Mouse (Mus musculus) c-Kit-positive CD71-negative TER-119-negative erythroid progenitor cells, embryonic 14.5 days (primary cell): ENCODE measurements at regions not wholly inside any gene's neighbourhood (a gene's known extent, or its start where the extent isn't known, plus 50 kb on each side); places are given as distances from the start of the nearest gene placed in this dataset.
A peak's percentile ranks its signal among the peaks of the same experiment; 100 is the strongest.
"Not testable (repeated sequence)": the region's sequence is repeated elsewhere in the genome, so short reads cannot be mapped to it uniquely, and the experiment has no call there.

ENCODE experiments used
- DNase-seq: peaks from one replicate; pipeline ENCODE4 v3.0.0-alpha.2; 2013; ENCODE audit warnings: low read depth

DNA sequence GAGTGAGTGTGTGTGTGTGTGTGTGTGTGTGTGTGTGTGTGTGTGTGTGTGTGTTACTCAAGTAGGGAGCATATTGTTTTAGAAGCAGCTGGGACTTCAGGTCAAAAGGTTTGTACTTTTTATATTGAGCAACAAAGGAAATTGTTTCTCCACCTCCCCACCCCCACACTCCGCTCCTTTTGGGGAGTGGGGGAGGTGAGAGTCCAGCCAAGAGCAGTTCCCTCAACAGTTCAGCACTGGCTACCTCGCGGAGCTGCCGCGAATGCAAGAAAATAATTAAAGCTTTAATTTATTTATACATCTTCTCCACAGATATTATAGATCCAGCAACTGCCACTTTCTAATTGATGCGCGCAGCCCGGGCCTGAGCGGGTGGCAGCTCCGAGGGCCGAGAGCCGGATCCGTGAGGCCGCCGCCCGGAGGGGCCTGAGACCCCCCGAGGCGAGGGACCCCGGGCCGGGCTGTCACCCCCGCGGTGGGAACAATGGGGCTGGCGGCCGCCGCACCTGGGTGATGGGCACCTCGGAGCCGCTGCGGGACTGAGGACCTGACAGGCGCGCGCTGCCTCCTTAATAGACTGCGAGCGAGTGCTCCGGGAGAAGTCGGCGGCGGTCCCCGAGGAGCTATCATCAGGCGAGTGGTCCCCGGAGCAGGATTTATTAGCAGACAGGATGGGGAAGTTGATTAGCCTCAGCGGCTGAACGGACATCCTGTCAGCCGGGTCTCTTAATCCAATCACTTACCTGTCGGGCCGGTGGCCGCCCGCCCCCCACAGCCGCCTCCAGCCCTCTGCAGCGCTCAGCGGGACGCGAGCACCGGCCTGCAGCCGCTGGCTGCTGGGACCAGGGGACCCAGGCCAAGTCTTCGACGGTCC is 124.4 kb downstream of the Melk start:
- no peak for DNase-seq

GRCm38 (mm10) chr4:44434593-44434992 is 133.9 kb downstream of the Melk start:
- DNase-seq, result peak; percentile 22

- DNase-seq, result no peak
Observed at GRCm38 (mm10) chr4:44445511-44445910, 144.8 kb downstream of the Melk start.

- DNase-seq, result no peak
Observed at GRCm38 (mm10) chr4:44450881-44451532, 150.3 kb downstream of the Melk start.

- DNase-seq, result no peak
Observed at GRCm38 (mm10) chr4:44452043-44452618, 151.5 kb downstream of the Melk start.

DNA sequence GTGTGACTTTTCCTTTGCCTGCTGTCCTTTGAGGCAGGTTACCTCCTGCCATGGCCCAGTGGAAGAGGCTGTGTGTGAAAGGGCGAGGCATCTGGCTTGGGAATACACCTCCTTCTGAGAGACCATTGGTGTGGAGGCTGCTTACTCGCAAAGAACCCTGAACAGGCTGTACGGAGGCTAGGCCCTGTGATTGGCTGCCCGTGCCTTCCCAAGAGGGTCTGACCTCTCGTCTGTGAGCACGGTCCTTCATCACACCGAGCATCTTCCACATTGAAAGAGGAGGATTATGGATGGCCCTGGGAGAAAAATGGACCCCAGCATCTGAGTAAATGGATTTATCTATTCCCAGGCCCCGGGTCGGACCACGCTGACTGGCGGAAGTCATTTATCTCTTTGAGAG is 152.9 kb downstream of the Melk start:
- DNase-seq, result no peak

- no peak for DNase-seq
Observed at GRCm38 (mm10) chr4:44455851-44456250, 155.2 kb downstream of the Melk start.

DNA sequence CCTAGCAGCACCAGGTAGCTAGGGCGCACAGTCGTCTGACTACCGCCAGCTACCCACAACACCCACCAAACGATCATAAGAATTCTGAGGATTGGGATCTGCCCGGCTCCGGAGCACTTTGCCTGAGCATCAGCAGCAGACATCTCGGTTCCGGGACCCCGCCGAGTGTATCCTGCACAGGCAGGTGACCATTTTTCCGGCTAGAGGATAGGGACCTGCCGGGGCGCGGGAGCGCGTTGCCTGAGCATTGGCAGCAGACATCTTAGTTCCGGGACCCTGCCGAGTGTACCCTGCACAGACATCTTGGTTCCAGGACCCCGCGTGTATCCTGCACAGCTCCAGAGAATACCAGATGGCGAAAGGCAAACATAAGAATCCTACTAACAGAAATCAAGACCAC is 172.8 kb downstream of the Melk start:
- not testable (repeated sequence) for DNase-seq
